Mouse (Mus musculus): ENCODE measurements around the gene Ccdc160.

Gene Ccdc160

GRCm38 (mm10) chrX:52790980-52791593 lies at the start of gene Ccdc160:
TSS of gene Ccdc160 (plus strand) at chrX:52791200.
- ChIA-PET CTCF (interaction anchor here in 2 of 4 experiments (0.7 to 1.3 kb wide), 3 partner anchors 8 to 191 kb away, joined by 4 to 8 read pairs (median 7); no protein-coding TSS in a partner anchor), POLR2A (interaction anchor here in 3 of 4 experiments (0.6 to 2.7 kb wide), 4 partner anchors 45 to 479 kb away, joined by 3 to 14 read pairs (median 3); no protein-coding TSS in a partner anchor)

GRCm38 (mm10) chrX:52743781-52744180 lies 47.2 kb upstream of the Ccdc160 start:
- POLR2A ChIA-PET: interaction anchor here (0.7 to 6.2 kb wide), 12 partner anchors 9 to 159 kb away, joined by 3 to 88 read pairs (median 12); no protein-coding TSS in a partner anchor
- CTCF ChIA-PET: interaction anchor here in 1 of 4 experiments (1.0 kb wide), 1 partner anchor 32 kb away, joined by 3 read pairs; no protein-coding TSS in a partner anchor

GRCm38 (mm10) chrX:52744201-52745051 lies 46.6 kb upstream of the Ccdc160 start:
- POLR2A ChIA-PET: interaction anchor here (0.7 to 6.2 kb wide), 23 partner anchors 8 to 396 kb away, joined by 3 to 88 read pairs (median 5); partner anchors contain the start of genes Ccdc160 (in 1 of the 4) and Hprt (in 1 of the 4)
- CTCF ChIA-PET: interaction anchor here in 2 of 4 experiments (0.6 to 1.2 kb wide), 3 partner anchors 32 to 63 kb away, joined by 3 to 5 read pairs (median 3); no protein-coding TSS in a partner anchor

- ChIA-PET POLR2A (interaction anchor here (0.6 to 6.2 kb wide), 33 partner anchors 8 to 557 kb away, joined by 3 to 88 read pairs (median 5); partner anchors contain the start of genes Ccdc160 (in 2 of the 4) and Hprt (in 1 of the 4)), CTCF (interaction anchor here in 2 of 4 experiments (0.6 to 1.2 kb wide), 3 partner anchors 30 to 54 kb away, joined by 3 to 5 read pairs (median 4); no protein-coding TSS in a partner anchor)
Measured at GRCm38 (mm10) chrX:52745462-52745861, 45.5 kb upstream of the Ccdc160 start.

GRCm38 (mm10) chrX:52745917-52746316 lies 45.1 kb upstream of the Ccdc160 start:
- POLR2A ChIA-PET: interaction anchor here (0.6 to 6.2 kb wide), 32 partner anchors 7 to 557 kb away, joined by 3 to 88 read pairs (median 5); partner anchors contain the start of genes Ccdc160 (in 2 of the 4) and Hprt (in 1 of the 4)

GRCm38 (mm10) chrX:52746849-52747248 lies 44.2 kb upstream of the Ccdc160 start:
- CTCF ChIA-PET: interaction anchor here in 1 of 4 experiments (0.9 kb wide), 1 partner anchor 14 kb away, joined by 3 read pairs; no protein-coding TSS in a partner anchor
- POLR2A ChIA-PET: interaction anchor here (0.6 to 6.2 kb wide), 16 partner anchors 10 to 558 kb away, joined by 3 to 88 read pairs (median 4); partner anchors contain the start of gene Ccdc160 (in 1 of the 4)

More at GRCm38 (mm10) chrX:52745917-52746316, 45.1 kb upstream of the Ccdc160 start:
- CTCF ChIA-PET: interaction anchor here in 1 of 4 experiments (1.2 kb wide), 1 partner anchor 30 kb away, joined by 5 read pairs; no protein-coding TSS in a partner anchor

GRCm38 (mm10) chrX:52753491-52754085 lies 37.4 kb upstream of the Ccdc160 start:
- CTCF ChIA-PET: interaction anchor here in 2 of 4 experiments (0.5 to 0.6 kb wide), 2 partner anchors 126 to 422 kb away, joined by 3 to 5 read pairs; no protein-coding TSS in a partner anchor

GRCm38 (mm10) chrX:52757164-52757563 lies 33.8 kb upstream of the Ccdc160 start:
- CTCF ChIA-PET: no interaction called here
- POLR2A ChIA-PET: interaction anchor here in 2 of 4 experiments (1.7 to 5.7 kb wide), 2 partner anchors 11 to 12 kb away, joined by 13 to 69 read pairs; no protein-coding TSS in a partner anchor

More at GRCm38 (mm10) chrX:52753491-52754085, 37.4 kb upstream of the Ccdc160 start:
- POLR2A ChIA-PET: interaction anchor here in 3 of 4 experiments (0.6 to 2.9 kb wide), 11 partner anchors 8 to 354 kb away, joined by 3 to 24 read pairs (median 4); partner anchors contain the start of gene Gpc3 (in 1 of the 3)

GRCm38 (mm10) chrX:52759232-52759631 lies 31.8 kb upstream of the Ccdc160 start:
- ChIA-PET POLR2A (interaction anchor here (0.6 to 5.7 kb wide), 7 partner anchors 12 to 38 kb away, joined by 3 to 88 read pairs (median 5); no protein-coding TSS in a partner anchor), CTCF (interaction anchor here in 1 of 4 experiments (0.7 kb wide), 1 partner anchor 611 kb away, joined by 3 read pairs; the partner anchor contains the start of gene Mospd1)

- ChIA-PET POLR2A (interaction anchor here in 3 of 4 experiments (0.8 to 5.7 kb wide), 9 partner anchors 10 to 1740 kb away, joined by 3 to 88 read pairs (median 4); no protein-coding TSS in a partner anchor), CTCF (interaction anchor here in 2 of 4 experiments (0.6 to 1.2 kb wide), 4 partner anchors 13 to 17 kb away, joined by 3 to 4 read pairs (median 3); no protein-coding TSS in a partner anchor)
Measured at GRCm38 (mm10) chrX:52760191-52760945, 30.6 kb upstream of the Ccdc160 start.

GRCm38 (mm10) chrX:52762221-52762620 lies 28.8 kb upstream of the Ccdc160 start:
- CTCF ChIA-PET: no interaction called here
- POLR2A ChIA-PET: interaction anchor here in 1 of 4 experiments (4.5 kb wide), 1 partner anchor 17 kb away, joined by 88 read pairs; no protein-coding TSS in a partner anchor

- CTCF ChIA-PET: interaction anchor here (0.5 to 1.6 kb wide), 22 partner anchors 10 to 322 kb away, joined by 3 to 7 read pairs (median 4); partner anchors contain the start of gene Ccdc160 (in 1 of the 4)
- POLR2A ChIA-PET: interaction anchor here in 3 of 4 experiments (0.8 to 2.2 kb wide), 9 partner anchors 10 to 37 kb away, joined by 3 to 10 read pairs (median 3); no protein-coding TSS in a partner anchor
Measured at GRCm38 (mm10) chrX:52775973-52776372, 15.0 kb upstream of the Ccdc160 start.

GRCm38 (mm10) chrX:52777671-52778070 lies 13.3 kb upstream of the Ccdc160 start:
- ChIA-PET POLR2A (no interaction called here), CTCF (interaction anchor here in 1 of 4 experiments (0.7 to 0.9 kb wide), 2 partner anchors 17 to 60 kb away, joined by 3 read pairs; no protein-coding TSS in a partner anchor)

GRCm38 (mm10) chrX:52783898-52784297 lies 7.1 kb upstream of the Ccdc160 start:
- ChIA-PET CTCF (no interaction called here), POLR2A (interaction anchor here in 1 of 4 experiments (0.6 kb wide), 1 partner anchor 465 kb away, joined by 3 read pairs; no protein-coding TSS in a partner anchor)

- CTCF ChIA-PET: interaction anchor here in 3 of 4 experiments (0.7 to 1.3 kb wide), 5 partner anchors 7 to 192 kb away, joined by 4 to 8 read pairs (median 6); no protein-coding TSS in a partner anchor
- POLR2A ChIA-PET: interaction anchor here in 3 of 4 experiments (0.6 to 2.7 kb wide), 6 partner anchors 31 to 478 kb away, joined by 3 to 14 read pairs (median 4); no protein-coding TSS in a partner anchor
Measured at GRCm38 (mm10) chrX:52791944-52792719, 1.1 kb downstream of the Ccdc160 start.

All from embryonic stem cell, embryonic (primary cell).